Mouse (Mus musculus) forebrain, embryonic 11.5 days (tissue): ENCODE data around the gene Gm29094. TPM values are rescaled to one million over a fixed set of nuclear protein-coding genes. Genes with fewer than 3 reads are reported as not detected.

Experiments used
- ATAC-seq: fragments of 200-750 bp; cut with Nextera tagmentation; replicated peaks from 2 replicates; pipeline ENCODE4 v1.8.0; 2017; ENCODE audit warnings: moderate TSS enrichment; ENCODE audit not compliant: low FRiP score
- DNase-seq: peaks from one replicate; pipeline ENCODE4 v3.0.0-alpha.2; 2017; ENCODE audit warnings: low spot score
- H3K27ac ChIP-seq: fragments of 300-500 bp; sonication (generic); 2 replicates; pipeline ENCODE4 v1.5.1; 2014; ENCODE audit warnings: low read depth, low read length
- H3K27me3 ChIP-seq: fragments of 300-500 bp; sonication (generic); 2 replicates; pipeline ENCODE4 v1.6.1; 2014; ENCODE audit warnings: mild to moderate bottlenecking, low read length, mixed read lengths; ENCODE audit not compliant: control insufficient read depth, insufficient read depth
- H3K36me3 ChIP-seq: fragments of 300-500 bp; sonication (generic); 2 replicates; pipeline ENCODE4 v1.6.1; 2014; ENCODE audit warnings: mild to moderate bottlenecking, low read length, moderate library complexity, mixed read lengths; ENCODE audit not compliant: control insufficient read depth, insufficient read depth
- H3K4me1 ChIP-seq: fragments of 300-500 bp; sonication (generic); replicated peaks from 2 replicates; pipeline ENCODE4 v1.6.1; 2014; ENCODE audit warnings: low read length, mixed read lengths; ENCODE audit not compliant: control insufficient read depth, insufficient read depth
- H3K4me2 ChIP-seq: fragments of 300-500 bp; sonication (generic); 2 replicates; pipeline ENCODE4 v1.6.1; 2014; ENCODE audit warnings: low read depth, mild to moderate bottlenecking, low read length, moderate library complexity, mixed read lengths; ENCODE audit not compliant: severe bottlenecking
- H3K4me3 ChIP-seq: fragments of 300-500 bp; sonication (generic); 2 replicates; pipeline ENCODE4 v1.5.1; 2014; ENCODE audit warnings: low read depth, low read length
- H3K9ac ChIP-seq: fragments of 300-500 bp; sonication (generic); 2 replicates; pipeline ENCODE4 v1.6.1; 2014; ENCODE audit warnings: low read length
- H3K9me3 ChIP-seq: fragments of 300-500 bp; sonication (generic); 2 replicates; pipeline ENCODE4 v1.6.1; 2016; ENCODE audit warnings: low read length, mixed read lengths; ENCODE audit not compliant: control insufficient read depth
- WGBS: fragments of 180-500 bp; shearing (Covaris S2); extraction: QIAGEN DNeasy Blood & Tissue Kit; methylation state at CpG from one replicate; pipeline ENCODE4 v1.1.7; 2014; 5-methylcytosine and 5-hydroxymethylcytosine counted together
- polyA plus RNA-seq: library from polyadenylated mRNA; unstranded; fragments of >200 nt; fragmentation: Nextera tagmentation; extraction: Ambion mirVana; gene quantifications from 2 replicates; pipeline ENCODE4 v1.2.1, GENCODE M21; 2014

Gene Gm29094
- polyA plus RNA-seq, 1 experiment from 2014 or later = 0.33 TPM

GRCm38 (mm10) chr9:89264571-89264970 lies 65.4 kb downstream of the Gm29094 start:
- H3K27ac ChIP-seq = no peak overlapping the region
- H3K4me2 ChIP-seq = no peak overlapping the region
- no peaks in the 10 kb centered on the region for H3K9me3 ChIP-seq
- ATAC-seq (no peak), DNase-seq (no peak)
- 87% methylated on average over 1 of the region's 1 CpGs for WGBS
- no peaks in the 10 kb centered on the region for H3K36me3 ChIP-seq
- H3K9ac ChIP-seq = no peak overlapping the region
- H3K27me3 ChIP-seq = no peaks in the 10 kb centered on the region
- H3K4me1 ChIP-seq = no peaks in the 10 kb centered on the region
- no peak overlapping the region for H3K4me3 ChIP-seq

Other genes starting within 250 kb of the Gm29094 start
- not detected in 2 replicates for gene Bcl2a1a, start 242.5 kb upstream of the Gm29094 start, polyA plus RNA-seq
- gene Trim43b, start 106.5 kb upstream of the Gm29094 start, polyA plus RNA-seq = not detected in 2 replicates
- 0.77 TPM in 1 of 2 replicates, not detected in the other for gene Bcl2a1b, start 170 bp upstream of the Gm29094 start, polyA plus RNA-seq
- 9.6 and 15.0 TPM in 2 replicates for gene Mthfs, start 11.3 kb downstream of the Gm29094 start, polyA plus RNA-seq